Mouse (Mus musculus): ENCODE data around the gene Ppp5c.
A peak's percentile ranks its signal among the peaks of the same experiment; 100 is the strongest.

The Ppp5c gene

GRCm38 (mm10) chr7:16978173-16978572, 49.6 kb downstream of the Ppp5c start:
- no peak for DNase-seq

GRCm38 (mm10) chr7:16976298-16976697, 51.4 kb downstream of the Ppp5c start:
- no peak for DNase-seq

GRCm38 (mm10) chr7:16974018-16974417, 53.7 kb downstream of the Ppp5c start:
- no peak for DNase-seq

- no peak for DNase-seq
Observed at GRCm38 (mm10) chr7:16971160-16971559, 56.6 kb downstream of the Ppp5c start.

GRCm38 (mm10) chr7:16968414-16968813, 59.3 kb downstream of the Ppp5c start:
- DNase-seq, result no peak

- no peak for DNase-seq
Observed at GRCm38 (mm10) chr7:16961678-16962077, 66.0 kb downstream of the Ppp5c start.

GRCm38 (mm10) chr7:16959539-16960187, 68.1 kb downstream of the Ppp5c start, which contains the start of gene Pnmal1:
Gene Pnmal1, plus strand, starts transcription at chr7:16959679.
- peak; percentile 82 for DNase-seq

GRCm38 (mm10) chr7:16956410-16957265, 71.1 kb downstream of the Ppp5c start:
- no peak for DNase-seq

GRCm38 (mm10) chr7:16955712-16956111, 72.0 kb downstream of the Ppp5c start:
- DNase-seq, result no peak
